Mouse (Mus musculus) embryonic stem cell, embryonic (primary cell): ENCODE results near the gene Ppp2r5c.

Source experiments
- CTCF ChIA-PET, 4 experiments: fragments of 300-600 bp in 2 of 4; fragments of 350-600 bp in 2 of 4; sonication (Branson Sonifier 250); formaldehyde crosslinking; loops; one replicate each; lab custom pipeline; 2022; ENCODE audit warnings: inconsistent platforms in 2 of 4; lab: Charles Lee
- POLR2A ChIA-PET, 4 experiments: fragments of 300-600 bp in 2 of 4; fragments of 350-600 bp in 2 of 4; sonication (Branson Sonifier 250); formaldehyde crosslinking; loops; one replicate each; lab custom pipeline; 2022; ENCODE audit warnings: antibody characterized with exemption in 4 of 4, inconsistent platforms in 1 of 4; lab: Charles Lee

Ppp2r5c gene

DNA sequence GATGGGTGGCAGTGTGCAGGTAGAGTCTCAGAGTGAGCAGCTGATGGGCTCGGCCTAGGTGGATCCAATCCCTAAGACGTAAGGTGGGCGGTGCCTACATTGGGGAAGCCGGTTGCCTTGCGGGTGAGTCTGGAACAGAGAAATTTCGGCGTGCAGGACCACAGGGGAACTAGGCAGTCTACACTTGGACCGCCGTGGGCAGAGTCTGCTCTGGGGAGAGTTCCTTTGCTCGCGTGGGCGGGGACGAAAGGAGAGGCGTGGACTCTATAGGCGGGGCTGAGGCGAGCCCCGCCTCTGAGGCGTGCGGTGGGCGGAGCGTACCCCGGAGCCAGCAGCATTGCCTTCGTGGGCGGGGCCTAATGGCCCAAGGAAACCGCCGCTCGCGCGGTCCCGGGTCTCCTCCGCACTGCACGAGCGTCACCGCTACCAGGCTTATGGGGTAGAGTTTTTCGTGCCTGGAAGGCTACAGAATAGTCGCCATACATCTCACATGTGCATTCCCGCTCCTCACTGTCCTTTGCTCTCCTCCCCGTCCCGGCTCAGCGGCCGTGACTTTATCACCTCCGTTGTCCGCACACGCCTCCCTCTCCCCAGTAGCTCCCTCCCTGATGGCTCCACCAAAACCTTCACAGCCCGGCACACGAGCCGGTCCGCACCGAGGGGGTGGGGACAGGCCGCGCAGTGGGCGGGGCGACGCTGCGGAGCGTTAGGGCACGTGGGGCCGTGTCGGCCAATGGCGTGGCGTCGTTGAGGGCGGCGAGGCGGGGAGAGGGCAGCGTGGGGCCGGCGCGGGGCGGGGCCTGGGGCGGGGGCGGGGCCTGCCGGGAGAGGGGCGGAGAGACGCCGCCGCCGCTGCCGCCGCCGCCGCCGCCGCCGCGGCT is at the start of gene Ppp2r5c:
Gene Ppp2r5c, plus strand, starts transcription at position 831 of the 881 bp plus-strand sequence.
- POLR2A ChIA-PET, result interaction anchor here in 3 of 4 experiments (0.5 to 7.2 kb wide), 51 partner anchors 8 to 1610 kb away, joined by 3 to 55 read pairs (median 4); partner anchors contain the start of gene Hsp90aa1 (in 2 of the 3)

DNA sequence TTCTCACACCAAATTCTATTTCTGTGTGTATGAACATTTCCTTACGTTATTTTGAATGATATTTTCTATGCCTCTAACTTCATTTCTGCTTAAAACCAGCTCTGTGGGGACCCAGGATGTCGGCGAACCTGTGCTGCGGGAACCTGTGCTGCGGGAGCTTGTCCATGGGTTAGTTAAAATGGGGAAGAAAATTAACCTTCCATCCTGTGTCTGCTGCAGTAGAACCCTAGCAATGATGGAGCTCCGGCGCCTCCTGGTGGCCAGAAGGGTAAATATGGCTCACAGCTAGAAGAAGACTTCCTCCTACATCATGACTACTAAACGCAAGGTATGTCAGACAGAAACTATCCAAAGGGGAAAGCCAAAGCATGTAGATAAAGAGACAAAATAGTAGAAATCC is 48.6 kb upstream of the Ppp2r5c start:
- POLR2A ChIA-PET, result interaction anchor here in 2 of 4 experiments (0.5 to 2.0 kb wide), 11 partner anchors 8 to 581 kb away, joined by 3 to 6 read pairs (median 4); partner anchors contain the start of gene Hsp90aa1 (in 1 of the 2)
- CTCF ChIA-PET, result interaction anchor here (0.5 to 2.0 kb wide), 45 partner anchors 8 to 950 kb away, joined by 3 to 18 read pairs (median 4); partner anchors contain the start of gene Dio3 (in 1 of the 4)

More for the DNA sequence above, at the start of gene Ppp2r5c:
- CTCF ChIA-PET, result interaction anchor here in 3 of 4 experiments (0.7 to 1.6 kb wide), 10 partner anchors 8 to 228 kb away, joined by 3 to 6 read pairs (median 3); no protein-coding TSS in a partner anchor

DNA sequence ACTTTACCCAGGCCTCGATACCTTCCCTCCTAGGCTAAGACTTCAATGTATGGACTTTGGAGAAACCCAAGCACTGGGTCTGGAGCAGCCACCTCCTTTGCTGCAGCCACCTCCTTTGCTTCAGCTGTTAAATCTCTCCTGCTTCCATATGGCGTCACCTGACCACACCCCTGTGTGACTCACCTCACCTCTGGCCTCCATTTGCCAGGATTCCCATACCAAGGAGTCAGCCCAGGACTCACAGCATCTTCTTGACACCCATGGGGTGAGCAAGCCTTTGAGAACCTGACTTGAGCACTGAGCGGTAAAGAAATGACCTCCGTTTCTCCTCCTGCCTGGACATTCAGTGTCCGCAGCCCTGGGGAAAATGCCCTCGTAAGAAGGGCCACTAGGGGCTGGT is 47.8 kb upstream of the Ppp2r5c start:
- ChIA-PET POLR2A (interaction anchor here in 2 of 4 experiments (0.6 to 2.0 kb wide), 5 partner anchors 9 to 304 kb away, joined by 3 to 6 read pairs (median 5); partner anchors contain the start of gene Hsp90aa1 (in 1 of the 2)), CTCF (interaction anchor here (0.6 to 1.5 kb wide), 8 partner anchors 16 to 611 kb away, joined by 3 to 11 read pairs (median 4); no protein-coding TSS in a partner anchor)

DNA sequence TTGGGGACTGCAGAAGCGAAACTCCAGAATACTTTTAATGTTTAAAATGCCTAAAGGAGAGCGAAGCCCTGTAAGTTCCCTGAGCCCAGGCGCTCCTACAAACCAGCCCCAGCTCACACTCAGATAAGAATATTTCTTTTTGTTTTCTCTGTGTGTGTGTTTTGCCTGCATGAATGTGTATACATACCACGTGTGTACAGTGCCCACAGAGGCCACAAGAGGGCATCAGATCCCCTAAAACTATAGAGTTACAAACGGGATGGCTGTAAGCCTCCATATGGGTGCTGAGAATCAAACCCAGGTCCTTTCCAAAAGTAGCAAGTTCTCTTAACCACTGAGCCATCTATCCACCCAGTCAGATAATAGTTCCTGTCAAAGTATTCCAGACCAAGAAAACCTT is 46.0 kb upstream of the Ppp2r5c start:
- CTCF ChIA-PET, result interaction anchor here in 2 of 4 experiments (0.6 to 1.3 kb wide), 6 partner anchors 24 to 872 kb away, joined by 3 to 7 read pairs (median 3); no protein-coding TSS in a partner anchor

DNA sequence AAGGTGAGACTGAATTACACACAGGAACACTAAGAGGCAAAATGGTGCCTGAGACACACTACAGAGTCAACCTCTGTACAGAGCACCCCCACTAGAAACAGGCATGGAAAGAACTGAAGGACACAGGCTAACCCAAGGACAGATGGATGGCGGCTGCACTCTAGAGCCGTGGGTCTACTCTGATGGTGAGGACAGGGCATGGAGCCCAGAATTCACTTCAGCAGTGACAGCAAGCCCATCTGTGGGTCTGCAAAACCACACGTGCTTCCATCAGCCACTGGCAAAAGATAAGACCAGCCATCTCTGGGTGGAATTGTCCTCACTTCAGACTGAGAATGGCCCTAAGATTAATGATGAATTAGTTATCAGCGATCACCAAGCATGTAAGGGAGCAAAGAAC is 45.0 kb upstream of the Ppp2r5c start:
- ChIA-PET CTCF (no interaction called here), POLR2A (no interaction called here)

More for the DNA sequence above, 46.0 kb upstream of the Ppp2r5c start:
- POLR2A ChIA-PET, result interaction anchor here in 3 of 4 experiments (0.9 to 1.2 kb wide), 3 partner anchors 15 to 302 kb away, joined by 3 to 5 read pairs (median 4); partner anchors contain the start of gene Hsp90aa1 (in 1 of the 3)

DNA sequence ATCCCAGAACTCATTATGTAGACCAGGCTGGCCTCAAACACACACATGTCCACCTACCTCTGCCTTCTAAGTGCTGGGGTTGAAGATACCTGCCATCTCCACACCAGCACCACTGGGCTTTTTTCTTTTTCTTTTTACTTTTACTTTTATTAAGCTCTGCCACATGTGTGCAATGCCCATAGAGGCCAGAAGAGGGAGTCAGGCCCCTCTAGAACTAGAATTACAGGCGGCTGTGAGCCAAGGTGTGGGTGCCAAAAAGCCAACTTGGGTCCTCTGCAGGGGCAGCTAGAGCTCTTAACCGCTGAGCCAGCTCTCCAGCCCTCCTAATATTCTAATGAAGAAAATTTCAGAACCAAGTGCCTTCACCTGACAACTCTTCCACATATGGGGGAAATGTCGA is 30.7 kb upstream of the Ppp2r5c start:
- CTCF ChIA-PET, result interaction anchor here (0.5 to 6.3 kb wide), 30 partner anchors 13 to 748 kb away, joined by 3 to 106 read pairs (median 3); partner anchors contain the start of genes Hsp90aa1 (in 1 of the 4) and Ppp2r5c (in 1 of the 4)
- POLR2A ChIA-PET, result interaction anchor here in 3 of 4 experiments (0.6 to 8.2 kb wide), 43 partner anchors 11 to 470 kb away, joined by 3 to 130 read pairs (median 6); partner anchors contain the start of genes Hsp90aa1 (in 3 of the 3), 1700001K19Rik (in 1 of the 3) and Ppp2r5c (in 1 of the 3)

DNA sequence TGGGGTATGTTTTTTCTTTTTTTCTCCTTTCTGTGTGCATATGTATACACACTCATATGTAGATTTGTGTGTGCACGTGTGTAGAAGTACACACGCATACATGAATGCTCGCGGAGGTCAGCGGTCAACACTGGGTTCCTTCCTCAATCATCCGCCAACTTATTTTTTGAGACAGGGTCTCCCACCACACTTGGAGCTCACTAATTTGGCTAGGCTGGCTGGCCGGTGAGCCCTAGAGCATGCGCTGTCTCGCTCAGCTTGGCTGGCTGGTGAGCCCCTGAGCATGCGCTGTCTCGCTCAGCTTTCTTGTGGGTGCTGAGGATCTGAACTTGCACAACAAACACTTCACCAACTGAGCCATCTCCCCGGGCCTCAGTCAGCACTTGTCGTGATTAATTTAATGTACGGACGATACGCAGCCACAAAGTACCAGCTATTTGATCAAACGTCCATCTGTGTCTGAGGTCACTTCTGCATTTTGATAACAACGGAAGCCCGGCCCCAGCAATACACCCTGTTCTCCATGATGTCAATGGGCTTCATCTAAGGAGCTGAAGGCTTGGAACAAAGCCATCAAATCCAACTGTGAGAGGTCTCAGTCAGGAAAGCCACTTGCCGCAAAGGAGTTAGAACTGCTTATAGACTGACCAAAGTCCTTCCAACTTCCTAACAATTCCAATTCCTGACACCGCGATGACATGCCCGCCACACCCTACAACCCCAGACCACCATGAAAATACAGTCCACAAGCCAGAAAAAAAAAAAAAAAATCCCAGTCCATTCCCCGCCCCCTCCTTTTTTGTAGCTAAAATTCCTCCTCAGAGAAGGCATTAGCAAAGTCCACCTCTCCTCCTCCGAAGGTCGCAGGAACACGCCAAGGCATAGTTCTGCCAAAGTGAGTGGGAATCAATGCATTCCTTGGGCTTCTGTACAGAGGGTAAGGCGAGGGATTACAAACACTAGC is 29.6 kb upstream of the Ppp2r5c start:
- ChIA-PET CTCF (interaction anchor here (0.5 to 6.3 kb wide), 41 partner anchors 12 to 590 kb away, joined by 3 to 106 read pairs (median 3); partner anchors contain the start of genes Hsp90aa1 (in 1 of the 4) and Ppp2r5c (in 1 of the 4)), POLR2A (interaction anchor here (0.6 to 8.2 kb wide), 89 partner anchors 8 to 1993 kb away, joined by 3 to 130 read pairs (median 5); partner anchors contain the start of genes Hsp90aa1 (in 3 of the 4), Ppp2r5c (in 2 of the 4), Wdr20 (in 2 of the 4) and 1700001K19Rik (in 1 of the 4))

DNA sequence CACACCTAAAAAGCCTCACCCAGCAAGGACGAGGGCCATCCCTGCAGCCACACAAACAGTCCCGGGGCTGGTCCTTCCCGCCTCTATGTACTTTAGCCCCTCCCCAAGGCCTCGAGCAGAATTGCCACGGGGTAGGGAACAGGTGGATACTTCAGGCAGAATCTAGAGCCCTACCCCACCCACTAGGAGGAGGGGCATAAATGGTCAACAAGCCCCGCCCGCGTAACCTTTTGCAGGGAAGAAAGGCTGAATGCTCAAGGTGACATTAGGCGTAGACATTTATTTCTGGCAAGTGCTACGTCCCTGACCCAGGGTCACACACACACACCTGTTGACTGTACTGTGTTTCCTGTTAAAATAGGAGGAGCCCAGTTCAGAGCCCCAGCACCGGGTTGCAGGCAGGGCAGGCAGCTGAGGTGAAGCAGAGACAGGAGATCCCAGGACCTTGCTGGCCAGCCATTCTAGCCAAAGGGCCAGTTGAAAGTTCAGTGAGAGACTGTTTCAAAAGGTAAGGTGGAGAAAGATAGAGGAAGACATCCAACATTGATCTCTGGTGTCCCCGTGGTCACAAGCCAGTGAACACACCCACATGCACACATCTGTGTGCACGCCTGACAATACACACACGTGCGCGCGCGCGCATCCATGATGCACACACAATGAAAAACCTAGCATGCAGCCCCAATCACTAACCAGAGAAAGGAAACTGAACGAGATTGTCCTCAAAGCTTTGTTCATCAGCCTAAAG is 28.8 kb upstream of the Ppp2r5c start:
- ChIA-PET POLR2A (interaction anchor here (0.5 to 8.2 kb wide), 108 partner anchors 7 to 1994 kb away, joined by 3 to 130 read pairs (median 5); partner anchors contain the start of genes Hsp90aa1 (in 4 of the 4), Ppp2r5c (in 2 of the 4), 1700001K19Rik (in 1 of the 4) and Ankrd9 (in 1 of the 4)), CTCF (interaction anchor here (0.5 to 6.3 kb wide), 88 partner anchors 10 to 1972 kb away, joined by 3 to 106 read pairs (median 4); partner anchors contain the start of genes Hsp90aa1 (in 3 of the 4) and Dync1h1 (in 1 of the 4))

DNA sequence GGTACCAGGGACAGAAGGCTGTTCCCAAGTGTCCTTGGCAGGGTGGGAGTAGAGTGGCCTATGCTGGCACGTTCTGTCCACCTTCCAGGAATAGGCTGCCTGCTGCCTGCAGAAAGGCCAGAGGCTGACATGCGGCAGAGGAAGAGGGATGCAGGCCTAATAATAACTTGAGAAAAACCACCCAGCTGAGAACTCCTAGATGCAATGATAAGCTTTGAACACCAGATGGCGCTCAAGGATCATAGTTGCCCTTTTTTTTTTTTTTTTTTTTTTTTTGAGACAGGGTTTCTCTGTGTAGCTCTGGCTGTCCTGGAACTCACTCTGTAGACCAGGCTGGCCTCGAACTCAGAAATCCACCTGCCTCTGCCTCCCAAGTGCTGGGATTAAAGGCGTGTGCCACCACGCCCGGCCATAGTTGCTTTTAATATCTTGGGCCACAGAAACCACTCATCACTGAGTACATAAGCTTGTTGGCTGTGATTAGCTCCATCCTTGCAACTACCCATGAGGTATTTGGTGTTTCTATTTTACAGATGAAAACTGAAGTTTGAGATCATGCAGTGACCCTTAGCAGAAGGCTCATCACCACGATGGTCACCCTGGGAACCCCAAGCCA is 28.1 kb upstream of the Ppp2r5c start:
- ChIA-PET POLR2A (interaction anchor here (0.5 to 8.2 kb wide), 84 partner anchors 8 to 1499 kb away, joined by 3 to 130 read pairs (median 5); partner anchors contain the start of genes Hsp90aa1 (in 4 of the 4), 1700001K19Rik (in 1 of the 4), Dync1h1 (in 1 of the 4) and Eif5 (in 1 of the 4)), CTCF (interaction anchor here (0.5 to 6.3 kb wide), 108 partner anchors 10 to 1971 kb away, joined by 3 to 106 read pairs (median 4); partner anchors contain the start of genes Hsp90aa1 (in 3 of the 4) and Dync1h1 (in 1 of the 4))

DNA sequence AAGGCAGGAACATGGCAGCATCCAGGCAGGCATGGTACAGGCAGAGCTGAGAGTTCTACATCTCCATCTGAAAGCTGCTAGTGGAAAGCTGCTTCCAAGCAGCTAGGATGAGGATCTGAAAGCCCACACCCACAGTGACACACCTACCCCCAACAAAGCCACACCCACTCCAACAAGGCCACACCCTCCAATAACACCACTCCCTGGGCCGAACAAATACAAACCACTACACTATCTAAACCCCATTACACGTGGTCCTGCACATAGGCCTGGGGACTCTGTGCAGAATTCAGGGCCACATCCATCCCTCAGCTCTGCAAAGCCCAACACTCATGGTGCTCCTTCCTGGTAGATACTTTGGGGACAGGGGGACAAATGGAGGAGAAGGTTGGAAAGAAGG is 27.0 kb upstream of the Ppp2r5c start:
- CTCF ChIA-PET, result interaction anchor here (0.5 to 6.3 kb wide), 22 partner anchors 10 to 1969 kb away, joined by 3 to 106 read pairs (median 5); partner anchors contain the start of gene Hsp90aa1 (in 2 of the 4)
- POLR2A ChIA-PET, result interaction anchor here (0.5 to 8.2 kb wide), 42 partner anchors 9 to 1118 kb away, joined by 3 to 130 read pairs (median 6); partner anchors contain the start of genes Hsp90aa1 (in 3 of the 4), Dync1h1 (in 1 of the 4), Eif5 (in 1 of the 4) and Mok (in 1 of the 4)

DNA sequence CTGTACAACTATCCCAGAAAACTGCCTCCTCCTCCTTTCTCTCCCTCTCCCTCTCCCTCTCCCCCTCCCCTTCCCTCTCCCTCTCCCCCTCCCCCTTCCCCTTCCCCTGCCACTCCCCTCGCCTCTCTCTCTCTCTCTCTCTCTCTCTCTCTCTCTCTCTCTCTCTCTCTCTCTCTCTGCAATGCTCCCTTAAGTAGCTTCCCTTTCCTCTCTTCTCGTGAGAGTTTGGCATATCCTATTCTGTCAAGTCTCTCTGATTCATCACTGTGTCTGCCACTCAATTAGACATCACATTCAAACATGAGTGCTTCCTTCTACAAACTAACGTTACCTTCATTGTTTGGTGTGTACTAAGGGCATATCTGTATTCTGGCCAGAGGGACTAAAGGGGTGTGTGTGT is 25.6 kb upstream of the Ppp2r5c start:
- CTCF ChIA-PET, result interaction anchor here in 2 of 4 experiments (0.6 kb wide), 2 partner anchors 69 to 179 kb away, joined by 3 to 4 read pairs; no protein-coding TSS in a partner anchor
- POLR2A ChIA-PET, result interaction anchor here in 3 of 4 experiments (0.6 to 8.2 kb wide), 13 partner anchors 8 to 416 kb away, joined by 3 to 130 read pairs (median 4); partner anchors contain the start of gene Hsp90aa1 (in 2 of the 3)

DNA sequence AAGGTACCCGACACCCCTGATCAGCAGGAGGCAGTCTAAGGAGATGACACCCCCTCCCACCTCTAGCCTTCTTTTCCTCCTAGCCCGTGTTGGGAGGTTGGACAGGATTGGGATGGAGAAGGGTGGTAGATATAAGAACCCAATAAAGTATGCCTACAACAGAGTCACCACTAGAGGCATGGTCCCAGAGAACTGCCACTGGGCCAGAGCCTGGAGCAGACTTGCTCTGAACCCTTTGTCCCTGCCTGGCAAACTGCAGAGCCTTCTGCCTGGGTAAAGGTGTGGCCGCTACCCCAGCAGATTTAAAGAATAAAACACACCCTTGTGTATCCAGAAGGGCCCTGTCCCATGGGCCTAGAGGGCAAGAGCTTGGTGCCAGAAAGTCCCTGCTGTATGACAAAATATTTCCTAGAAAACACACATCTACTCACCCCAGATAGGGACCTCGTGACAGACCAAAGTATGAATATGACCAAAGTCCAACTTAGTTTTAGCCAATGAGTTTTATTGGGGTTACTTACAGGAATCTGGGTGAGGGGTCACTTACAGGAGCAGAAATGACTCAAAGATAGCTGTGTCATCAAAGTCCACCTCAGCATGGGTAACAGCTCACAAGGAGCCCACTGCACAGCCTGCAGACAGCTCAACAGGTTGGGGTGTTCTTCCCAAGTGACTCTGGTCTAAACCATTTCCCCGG is 22.8 kb upstream of the Ppp2r5c start:
- ChIA-PET POLR2A (interaction anchor here in 3 of 4 experiments (0.7 to 2.0 kb wide), 5 partner anchors 28 to 562 kb away, joined by 3 to 4 read pairs (median 3); no protein-coding TSS in a partner anchor), CTCF (interaction anchor here in 1 of 4 experiments (1.9 kb wide), 1 partner anchor 250 kb away, joined by 7 read pairs; no protein-coding TSS in a partner anchor)

DNA sequence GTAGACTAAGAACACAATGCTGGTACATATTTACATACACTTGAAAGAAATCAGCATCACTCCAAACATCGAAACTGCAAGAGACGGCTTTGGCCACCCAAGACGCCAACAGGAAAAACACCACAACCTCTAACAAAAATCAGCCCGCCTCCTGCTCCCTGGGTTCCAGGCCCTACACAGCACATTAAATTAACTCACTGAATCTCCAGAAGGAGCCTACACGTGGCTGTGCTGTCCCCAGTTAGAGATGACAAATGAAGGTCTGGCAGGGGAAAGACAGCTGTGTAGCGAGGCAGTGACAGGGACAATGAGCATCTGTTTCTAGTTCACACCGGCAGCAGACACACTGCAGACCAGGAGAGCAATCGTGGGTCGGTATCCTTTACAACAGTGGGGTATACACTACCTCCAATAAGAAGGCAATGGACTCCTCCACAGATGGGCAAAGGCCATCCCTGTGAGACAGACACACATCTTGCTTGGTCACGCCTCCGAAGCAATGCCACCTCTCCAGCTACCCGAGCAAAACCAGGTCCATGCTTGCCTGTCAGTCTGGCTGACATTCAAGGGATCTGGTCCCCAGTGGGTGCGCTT is 20.4 kb upstream of the Ppp2r5c start:
- ChIA-PET CTCF (interaction anchor here in 1 of 4 experiments (1.4 kb wide), 1 partner anchor 21 kb away, joined by 3 read pairs; the partner anchor contains the start of gene Ppp2r5c), POLR2A (interaction anchor here in 3 of 4 experiments (0.6 to 3.6 kb wide), 7 partner anchors 8 to 420 kb away, joined by 3 to 9 read pairs (median 3); no protein-coding TSS in a partner anchor)
